Mouse (Mus musculus): ENCODE data around the gene Acot2. TPM values are rescaled to one million over a fixed set of nuclear protein-coding genes. Genes with fewer than 3 reads are reported as not detected.

Acot2 gene
- polyA plus RNA-seq, 1 experiment from 2014 or later: 78.0 TPM

- 85% methylated on average over 5 of the region's 5 CpGs for WGBS
- no peak overlapping the region for H3K4me2 ChIP-seq
- H3K4me1 ChIP-seq (replicated peaks): 0 out of 2 replicates have a peak, but pooled peaks cover 2% of the 10 kb centered on the region
These were observed 54.6 kb downstream of the Acot2 start for GRCm38 (mm10) chr12:84042248-84042647.

More at GRCm38 (mm10) chr12:84042248-84042647, 54.6 kb downstream of the Acot2 start:
- no peaks in the 10 kb centered on the region for H3K36me3 ChIP-seq
- no peak for ATAC-seq (replicated peaks; ENCODE audit: insufficient number of reproducible peaks, insufficient read depth, low FRiP score, low read depth)
- H3K27ac ChIP-seq: no peak overlapping the region
- H3K9me3 ChIP-seq (replicated peaks): no peaks in the 10 kb centered on the region
- no peak overlapping the region for H3K9ac ChIP-seq
- H3K27me3 ChIP-seq: no peaks in the 10 kb centered on the region
- no peak overlapping the region for H3K4me3 ChIP-seq

Other genes with a start within 250 kb of the Acot2 start
- gene Papln, start 224.2 kb upstream of the Acot2 start, polyA plus RNA-seq (2015; fragmentation: Nextera tagmentation; extraction: Ambion mirVana): 0.69 and 1.0 TPM in 2 replicates
- gene Numb, start 65.9 kb upstream of the Acot2 start, polyA plus RNA-seq (2015; fragmentation: Nextera tagmentation; extraction: Ambion mirVana): 28.0 and 29.5 TPM in 2 replicates
- gene Riox1, start 37.3 kb upstream of the Acot2 start, polyA plus RNA-seq (2015; fragmentation: Nextera tagmentation; extraction: Ambion mirVana): 7.9 and 10.2 TPM in 2 replicates
- not detected in 2 replicates for gene Heatr4, start 3.0 kb upstream of the Acot2 start, polyA plus RNA-seq (2015; fragmentation: Nextera tagmentation; extraction: Ambion mirVana)
- gene Acot1, start 21.6 kb downstream of the Acot2 start, polyA plus RNA-seq (2015; fragmentation: Nextera tagmentation; extraction: Ambion mirVana): 27.7 and 29.8 TPM in 2 replicates
- gene Acot4, start 50.5 kb downstream of the Acot2 start, polyA plus RNA-seq (2015; fragmentation: Nextera tagmentation; extraction: Ambion mirVana): 0.16 and 0.29 TPM in 2 replicates
- not detected in 2 replicates for gene Gm49366, start 51.1 kb downstream of the Acot2 start, polyA plus RNA-seq (2015; fragmentation: Nextera tagmentation; extraction: Ambion mirVana)
- 0.56 and 0.73 TPM in 2 replicates for gene Acot3, start 64.3 kb downstream of the Acot2 start, polyA plus RNA-seq (2015; fragmentation: Nextera tagmentation; extraction: Ambion mirVana)
- gene Acot5, start 81.5 kb downstream of the Acot2 start, polyA plus RNA-seq (2015; fragmentation: Nextera tagmentation; extraction: Ambion mirVana): 0.10 TPM in 1 of 2 replicates, not detected in the other
- gene Acot6, start 112.8 kb downstream of the Acot2 start, polyA plus RNA-seq (2015; fragmentation: Nextera tagmentation; extraction: Ambion mirVana): 0.83 and 0.93 TPM in 2 replicates
- 3.3 TPM in 2 replicates for gene Dnal1, start 126.5 kb downstream of the Acot2 start, polyA plus RNA-seq (2015; fragmentation: Nextera tagmentation; extraction: Ambion mirVana)
- 0.42 and 0.55 TPM in 2 replicates for gene Pnma1, start 160.6 kb downstream of the Acot2 start, polyA plus RNA-seq (2015; fragmentation: Nextera tagmentation; extraction: Ambion mirVana)
- gene Elmsan1, start 231.0 kb downstream of the Acot2 start, polyA plus RNA-seq (2015; fragmentation: Nextera tagmentation; extraction: Ambion mirVana): 6.0 and 10.0 TPM in 2 replicates